ENCODE assay signal across 7 mouse cellular contexts in genomic region chr14:60513560-60513959, GRCm38 (mm10).
A peak's percentile ranks its signal among the peaks of the same experiment; 100 is the strongest.
DNase-seq lines count a peak whose midpoint lies in the region; ATAC-seq and TF ChIP-seq lines count a peak whose summit lies in the region.

No protein-coding gene starts in this region.

- H3K9ac ChIP-seq in ES-Bruce4 (ENCODE audit: low read depth, poor library complexity, severe bottlenecking): no peak overlapping the region
- H3K9ac ChIP-seq in hindbrain, postnatal 0 days (replicated peaks; ENCODE audit: low read length): no peak overlapping the region

- peak; percentile 11 for TF ChIP-seq CTCF in ES-Bruce4 (IDR thresholded peaks at IDR 0.05; ENCODE audit: low read depth, low read length)
- peak; percentile 21; the same call in 1 of the 2 replicates for TF ChIP-seq CTCF in bone marrow, adult 2 months (IDR thresholded peaks at IDR 0.05; ENCODE audit: control insufficient read depth, insufficient read depth, low read length)
- TF ChIP-seq CTCF in hindbrain, postnatal 0 days (IDR thresholded peaks at IDR 0.05; ENCODE audit: low read depth): peak; percentile 82

- ATAC-seq in hindbrain, postnatal 0 days: no peak
- peak; percentile 61; the same call in 1 of the 2 replicates for ATAC-seq in neutrophil, adult 5-6 weeks (ENCODE audit: extremely low read depth, insufficient number of reproducible peaks, low FRiP score, poor library complexity, severe bottlenecking)

- H3K36me3 ChIP-seq in ES-Bruce4 (ENCODE audit: control insufficient read depth, insufficient read depth, low read length, poor library complexity, severe bottlenecking): no peaks in the 10 kb centered on the region
- H3K36me3 ChIP-seq in hindbrain, postnatal 0 days (ENCODE audit: insufficient read depth, low read length): no peaks in the 10 kb centered on the region

- no peak overlapping the region for H3K4me2 ChIP-seq in hindbrain, postnatal 0 days (ENCODE audit: low read depth, low read length)

- no peak for TF ChIP-seq POLR2A in ES-Bruce4 (IDR thresholded peaks at IDR 0.05; ENCODE audit: insufficient read depth, low read length)
- TF ChIP-seq POLR2A in bone marrow, adult 2 months (IDR thresholded peaks at IDR 0.05; ENCODE audit: borderline replicate concordance, control insufficient read depth, low read depth, low read length): no peak

- DNase-seq in layer of hippocampus, adult 11-12 months (ENCODE audit: low spot score): peak; percentile 27
- no peak for DNase-seq in layer of hippocampus, adult 8-10 months (ENCODE audit: low spot score in 2 of 2)
- peak; percentile 81 for DNase-seq in hindbrain, postnatal 0 days (ENCODE audit: low spot score)
- DNase-seq in gastrocnemius, postnatal 4 days (ENCODE audit: low spot score in 2 of 2): no peak

- no peaks in the 10 kb centered on the region for H3K27me3 ChIP-seq in ES-Bruce4 (ENCODE audit: control insufficient read depth, insufficient read depth, low read length, poor library complexity, severe bottlenecking)
- H3K27me3 ChIP-seq in hindbrain, postnatal 0 days (ENCODE audit: insufficient read depth, low read length): no peaks in the 10 kb centered on the region

- no peaks in the 10 kb centered on the region for H3K9me3 ChIP-seq in ES-Bruce4 (replicated peaks; ENCODE audit: control insufficient read depth, insufficient read depth, low read length, poor library complexity, severe bottlenecking)
- no peaks in the 10 kb centered on the region for H3K9me3 ChIP-seq in hindbrain, postnatal 0 days (ENCODE audit: low read length)

- no peak overlapping the region for H3K4me3 ChIP-seq in ES-Bruce4 (ENCODE audit: low read depth, low read length)
- H3K4me3 ChIP-seq in bone marrow, adult 2 months (replicated peaks; ENCODE audit: control insufficient read depth, low read depth, low read length): no peak overlapping the region
- H3K4me3 ChIP-seq in hindbrain, postnatal 0 days (ENCODE audit: low read length): no peak overlapping the region

- TF ChIP-seq EP300 in ES-Bruce4 (IDR thresholded peaks at IDR 0.05; ENCODE audit: insufficient read depth, low read depth, low read length): no peak

- no peaks in the 10 kb centered on the region for H3K4me1 ChIP-seq in ES-Bruce4 (ENCODE audit: control insufficient read depth, insufficient read depth, low read length)
- no peaks in the 10 kb centered on the region for H3K4me1 ChIP-seq in bone marrow, adult 2 months (ENCODE audit: control insufficient read depth, insufficient read depth, low read length)
- H3K4me1 ChIP-seq in hindbrain, postnatal 0 days (ENCODE audit: insufficient read depth, low read length): no peaks in the 10 kb centered on the region

- no peak overlapping the region for H3K27ac ChIP-seq in ES-Bruce4 (ENCODE audit: insufficient read depth, low read length)
- H3K27ac ChIP-seq in bone marrow, adult 2 months (ENCODE audit: control insufficient read depth, insufficient read depth, low read depth, low read length, poor library complexity): no peak overlapping the region
- no peak overlapping the region for H3K27ac ChIP-seq in hindbrain, postnatal 0 days

- 22% methylated on average over 8 of the region's 8 CpGs for WGBS in bone marrow, adult 2 months
- WGBS in hindbrain, postnatal 0 days: 26% methylated on average over 8 of the region's 8 CpGs

Comparison
In these comparisons a context has a peak if more than half of its experiments do, and no peak if none do; other contexts are left out.
1. DNase-seq: peak in layer of hippocampus, adult 11-12 months (single experiment) and hindbrain, postnatal 0 days (single experiment); none in layer of hippocampus, adult 8-10 months (0 of 2) and gastrocnemius, postnatal 4 days (0 of 2).
2. CTCF ChIP-seq: peak in every context shown above with its lines; median percentile 82 in hindbrain, postnatal 0 days; 21 in bone marrow, adult 2 months; 11 in ES-Bruce4.